Mouse (Mus musculus) CD4-positive naive resting alpha-beta T cell, adult 76 days (primary cell): ENCODE data around the gene Hoxa10. TPM values are rescaled to one million over a fixed set of nuclear protein-coding genes. Genes with fewer than 3 reads are reported as not detected.

Experiments used
- total RNA-seq: library from RNA; stranded (reverse); gene quantifications from one replicate; pipeline ENCODE4 v1.2.4, GENCODE M21; 2023

Hoxa10 gene
- not detected for total RNA-seq

DNA sequence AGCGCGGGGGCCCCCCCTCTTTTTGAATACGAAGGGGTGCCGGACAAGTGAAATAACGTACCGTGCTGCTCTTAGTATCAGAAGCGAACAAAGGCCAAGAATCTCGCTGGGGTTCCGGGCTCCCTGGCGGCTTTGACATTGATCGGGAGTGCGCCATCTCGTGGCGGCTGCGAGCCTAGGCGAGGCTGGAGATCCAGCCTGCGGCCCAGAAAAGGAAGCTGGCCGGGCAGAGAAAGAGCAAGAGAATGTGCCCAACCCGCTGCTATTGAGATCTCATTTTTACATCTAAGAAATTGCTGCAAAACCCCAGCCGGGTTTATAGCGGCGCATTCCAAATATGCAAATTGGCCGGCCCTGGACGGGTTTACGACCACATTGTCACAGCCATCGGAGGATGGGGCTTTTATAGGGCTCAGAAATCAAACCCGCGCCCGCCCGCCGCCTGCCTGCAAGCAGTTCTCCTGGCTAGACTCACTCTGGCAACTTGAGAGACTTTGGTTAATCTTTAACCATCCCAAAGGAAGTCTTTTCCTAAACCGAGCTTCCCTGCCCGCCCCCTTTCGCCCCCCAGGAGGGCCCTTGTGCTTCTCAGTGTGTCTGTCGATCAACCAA, at the start of gene Hoxa10:
TSS of gene Hoxa10 (minus strand) at position 466 of the 612 bp plus-strand sequence.

DNA sequence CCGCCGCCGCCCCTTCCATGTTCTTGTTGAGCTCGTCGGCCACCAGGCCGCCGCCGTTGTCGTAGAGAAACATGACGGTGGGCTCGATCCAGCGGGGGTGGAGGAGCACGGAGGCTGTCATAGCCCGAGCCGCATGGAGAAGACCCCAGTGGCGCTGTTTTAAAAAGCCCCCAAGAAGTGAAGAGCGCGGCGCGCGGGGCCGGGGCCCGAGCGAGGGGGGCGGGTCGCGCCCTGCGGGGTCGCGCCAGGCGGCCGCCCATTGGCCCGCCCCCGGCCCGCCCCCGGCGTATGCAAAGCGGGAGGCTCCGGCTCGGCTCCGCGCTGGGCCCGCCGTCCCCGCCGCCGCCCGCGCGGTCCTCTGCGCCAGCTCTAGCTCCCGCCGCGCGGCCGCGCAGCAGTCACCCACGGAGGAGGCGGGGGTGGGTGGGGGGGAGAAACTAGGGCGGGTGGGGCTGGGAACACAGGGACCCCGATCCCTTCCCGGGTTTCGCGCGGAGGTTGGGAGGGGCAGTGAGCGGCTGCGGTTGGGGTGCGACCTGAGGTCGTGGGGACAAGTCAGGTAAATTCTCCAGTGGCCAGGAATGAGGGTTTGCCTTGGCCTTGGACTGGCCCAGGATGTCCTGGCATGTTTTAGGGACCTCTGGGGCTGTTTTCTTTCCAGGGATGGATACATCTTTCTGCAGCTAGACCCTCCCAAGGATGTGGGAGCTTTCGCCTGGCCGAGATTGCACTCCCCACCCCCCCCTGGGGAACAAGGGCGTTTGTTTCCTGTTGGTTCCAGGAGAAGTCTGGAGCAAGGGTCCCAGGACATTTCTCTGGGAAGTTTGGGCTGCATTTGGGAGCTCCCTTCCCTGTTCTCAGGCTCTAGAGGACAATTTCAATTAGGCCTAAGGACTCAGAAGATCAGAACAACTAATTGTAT, 20.3 kb upstream of the Hoxa10 start, which contains the start of gene Hoxa13:
TSS of gene Hoxa13 (minus strand) at position 227 of the 922 bp plus-strand sequence.

DNA sequence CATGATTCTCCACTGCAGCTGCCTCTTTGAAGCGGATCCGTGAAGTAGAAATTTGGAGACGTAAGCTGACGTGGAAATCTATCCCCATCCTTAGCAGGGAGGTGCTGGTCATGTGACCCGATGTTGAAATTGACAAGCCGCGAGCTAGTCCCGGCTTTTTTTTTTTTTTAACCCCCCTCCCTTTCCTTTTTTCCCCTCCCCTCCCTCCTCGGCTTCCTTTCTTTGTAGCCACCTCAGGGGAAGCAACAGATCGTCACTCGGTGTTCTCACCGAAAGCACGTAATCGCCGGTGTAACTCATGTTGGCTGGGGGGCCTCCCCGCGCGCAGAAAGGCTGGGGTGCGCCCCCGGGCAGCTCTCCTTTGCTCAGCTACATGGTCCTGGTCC, 5.1 kb upstream of the Hoxa10 start, which contains the start of gene Hoxa11:
TSS of gene Hoxa11 (minus strand) at position 54 of the 386 bp plus-strand sequence.

DNA sequence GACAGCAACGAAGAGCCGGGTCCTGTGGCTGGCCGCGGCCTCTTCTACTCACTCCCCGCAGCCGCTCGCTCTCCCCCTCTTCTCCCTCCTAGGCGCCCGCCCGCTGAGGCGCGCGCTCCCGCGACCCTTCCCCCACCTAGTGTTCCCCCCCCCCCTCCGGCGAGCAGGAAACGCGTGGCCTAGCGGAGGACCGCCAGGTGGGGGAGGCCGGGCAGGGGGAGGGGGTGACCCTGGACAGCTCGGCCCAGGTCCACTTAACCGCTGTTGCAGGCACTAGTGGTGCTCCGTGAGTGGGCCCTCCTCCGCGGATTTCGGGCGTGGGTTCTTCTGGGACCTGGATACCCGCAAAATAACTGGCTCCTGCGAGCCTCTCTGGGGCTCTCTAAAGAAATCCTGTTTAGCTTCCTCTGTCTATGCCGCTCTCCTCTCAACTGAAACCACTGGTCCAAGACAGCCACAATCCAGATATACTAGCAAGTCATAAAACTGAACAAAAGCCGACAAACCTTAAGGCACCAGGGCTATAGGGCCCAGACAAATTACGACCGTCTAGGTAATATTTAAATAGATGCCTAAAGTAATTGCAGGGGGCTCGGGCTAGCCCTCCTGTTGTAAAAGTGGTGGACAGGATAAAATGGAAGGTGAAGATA, 10.0 kb downstream of the Hoxa10 start, which contains the start of gene Hoxa9:
TSS of gene Hoxa9 (minus strand) at position 574 of the 650 bp plus-strand sequence.

DNA sequence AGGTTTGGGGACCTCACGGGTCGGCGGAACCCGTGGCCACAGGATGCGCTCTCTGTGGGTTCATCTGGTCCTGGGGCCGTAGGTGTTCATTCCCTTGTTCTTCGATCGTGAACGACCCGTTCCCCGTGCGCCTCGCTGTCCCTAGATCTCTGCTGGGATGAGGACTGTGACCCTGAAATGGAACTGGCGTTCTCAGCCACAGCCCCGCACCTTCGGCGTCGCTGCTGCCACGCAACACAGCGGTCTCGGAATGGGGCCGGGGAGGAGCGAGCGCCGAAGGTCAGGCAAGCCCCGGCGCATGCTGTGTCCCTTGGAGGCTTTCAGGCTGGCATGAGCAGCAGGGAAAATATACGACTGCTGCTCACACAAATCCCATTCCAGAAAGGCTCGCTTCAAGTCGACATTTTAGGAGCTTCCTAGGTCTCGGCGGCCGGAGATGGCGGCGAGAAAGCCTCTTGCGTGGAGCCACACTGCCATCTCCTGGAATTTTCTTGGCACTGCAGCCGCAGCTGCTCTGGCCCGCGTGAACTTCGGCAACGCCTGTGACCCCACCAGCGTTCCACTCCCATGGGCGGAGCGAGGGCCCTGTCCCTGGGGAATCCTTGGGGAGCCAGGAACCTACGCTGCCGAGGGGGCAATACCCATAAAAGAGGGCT, 19.2 kb downstream of the Hoxa10 start, which contains the start of gene Hoxa7:
TSS of gene Hoxa7 (minus strand) at position 518 of the 656 bp plus-strand sequence.

DNA sequence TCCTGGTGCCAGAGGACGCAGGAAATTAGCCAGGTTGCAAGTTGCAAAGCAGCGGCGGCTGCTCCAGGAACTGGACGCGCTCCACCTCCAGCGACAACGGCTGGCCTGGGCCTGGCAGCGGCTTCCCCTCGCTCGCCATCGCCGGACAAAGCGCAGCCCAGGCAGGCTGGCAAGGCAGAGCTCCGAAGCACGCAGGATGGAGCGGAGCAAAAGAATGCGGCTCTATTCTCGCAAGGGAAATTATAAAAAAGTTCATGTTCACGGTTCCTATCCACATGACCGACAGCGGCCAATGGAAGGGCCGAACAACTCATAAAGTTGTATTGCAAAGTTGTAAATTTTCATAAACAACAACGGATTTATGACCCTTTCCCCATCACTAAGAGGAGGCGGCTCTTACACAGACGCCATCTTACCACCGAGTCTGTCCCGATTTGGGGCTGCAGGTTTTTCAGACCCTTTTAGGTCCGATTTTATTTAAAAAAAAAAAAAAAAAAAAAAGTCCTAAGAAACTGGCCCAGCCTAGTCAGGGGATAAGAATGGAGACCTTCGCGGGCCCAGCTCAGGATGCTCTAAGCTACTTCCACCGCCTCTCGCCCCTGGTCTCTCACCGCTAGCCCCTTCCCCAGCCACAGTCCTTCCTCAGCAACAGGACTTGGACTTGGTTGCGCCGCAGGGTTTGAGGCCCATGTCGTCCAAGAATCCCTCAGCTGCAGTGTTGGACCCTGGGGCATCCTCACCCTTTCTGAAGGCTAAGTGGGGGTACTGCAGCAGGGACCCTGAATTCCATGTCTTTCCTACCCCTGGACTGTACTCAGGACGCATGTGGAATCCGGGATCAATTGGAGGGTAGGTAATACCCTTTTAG, 27.3 kb downstream of the Hoxa10 start, which contains the start of the genes Hoxa3 and Gm28308:
TSS of gene Hoxa3 (minus strand) at position 218 of the 868 bp plus-strand sequence.
TSS of gene Gm28308 (minus strand) at position 221 of the 868 bp plus-strand sequence.

DNA sequence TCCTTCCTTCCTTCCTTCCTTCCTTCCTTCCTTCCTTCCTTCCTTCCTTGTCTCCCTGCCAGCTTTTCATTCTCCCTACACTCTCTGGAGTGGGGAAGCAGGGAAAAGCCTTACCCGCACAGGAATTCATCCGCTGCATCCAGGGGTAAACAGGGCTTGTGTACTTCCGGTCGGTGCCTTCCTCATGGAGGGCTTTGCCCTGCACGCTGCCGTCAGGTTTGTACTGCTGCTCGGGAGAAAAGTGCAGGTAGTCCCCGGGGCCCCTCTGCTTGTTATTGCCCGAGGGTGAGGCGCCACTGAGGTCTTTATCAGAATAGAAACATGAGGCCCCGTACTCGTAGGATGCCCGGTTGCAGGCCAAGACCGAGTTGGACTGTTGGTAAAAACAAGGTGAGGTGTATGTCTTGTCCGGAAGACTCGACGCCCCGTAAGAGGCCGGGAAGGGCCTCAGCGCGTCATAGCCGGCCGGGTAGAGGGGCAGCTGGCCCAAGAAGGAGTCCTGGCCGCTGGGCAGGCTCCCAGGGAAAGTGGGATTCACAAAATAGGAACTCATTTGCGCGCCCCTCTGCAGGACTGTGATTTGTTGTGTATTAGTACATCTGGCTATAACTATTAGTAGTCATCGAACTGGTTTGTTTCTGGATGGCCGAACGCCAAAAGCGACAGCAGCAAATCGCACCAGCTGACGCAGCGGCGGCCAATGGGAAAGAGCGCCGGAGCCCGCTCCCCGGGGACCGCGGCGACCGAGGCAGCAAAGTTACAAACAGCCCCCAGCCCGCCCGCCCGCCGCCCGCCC, 32.4 kb downstream of the Hoxa10 start, which contains the start of gene Hoxa6:
TSS of gene Hoxa6 (minus strand) at position 651 of the 796 bp plus-strand sequence.

DNA sequence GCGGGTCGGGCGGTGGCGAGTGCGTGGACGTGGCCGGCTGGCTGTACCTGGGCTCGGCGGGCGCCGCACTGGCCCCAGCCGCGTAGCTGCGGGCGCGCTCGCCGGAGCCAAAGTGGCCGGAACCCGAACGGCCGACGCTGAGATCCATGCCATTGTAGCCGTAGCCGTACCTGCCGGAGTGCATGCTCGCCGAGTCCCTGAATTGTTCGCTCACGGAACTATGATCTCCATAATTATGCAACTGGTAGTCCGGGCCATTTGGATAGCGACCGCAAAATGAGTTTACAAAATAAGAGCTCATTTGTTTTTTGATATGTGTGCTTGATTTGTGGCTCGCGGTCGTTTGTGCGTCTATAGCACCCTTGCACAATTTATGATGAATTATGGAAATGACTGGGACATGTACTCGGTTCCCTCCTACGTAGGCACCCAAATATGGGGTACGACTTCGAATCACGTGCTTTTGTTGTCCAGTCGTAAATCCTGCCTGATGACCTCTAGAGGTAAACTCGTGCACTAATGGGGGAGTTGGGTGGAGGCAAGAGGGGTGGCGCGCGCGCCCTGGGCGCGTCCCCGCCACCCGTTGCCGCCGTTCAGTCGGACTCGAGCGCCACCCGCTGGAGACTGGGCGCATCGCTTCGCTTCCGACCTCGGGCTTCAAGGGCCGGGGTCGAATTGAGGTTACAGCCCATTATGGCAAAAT, 36.5 kb downstream of the Hoxa10 start, which contains the start of gene Hoxa5:
TSS of gene Hoxa5 (minus strand) at position 538 of the 703 bp plus-strand sequence.

DNA sequence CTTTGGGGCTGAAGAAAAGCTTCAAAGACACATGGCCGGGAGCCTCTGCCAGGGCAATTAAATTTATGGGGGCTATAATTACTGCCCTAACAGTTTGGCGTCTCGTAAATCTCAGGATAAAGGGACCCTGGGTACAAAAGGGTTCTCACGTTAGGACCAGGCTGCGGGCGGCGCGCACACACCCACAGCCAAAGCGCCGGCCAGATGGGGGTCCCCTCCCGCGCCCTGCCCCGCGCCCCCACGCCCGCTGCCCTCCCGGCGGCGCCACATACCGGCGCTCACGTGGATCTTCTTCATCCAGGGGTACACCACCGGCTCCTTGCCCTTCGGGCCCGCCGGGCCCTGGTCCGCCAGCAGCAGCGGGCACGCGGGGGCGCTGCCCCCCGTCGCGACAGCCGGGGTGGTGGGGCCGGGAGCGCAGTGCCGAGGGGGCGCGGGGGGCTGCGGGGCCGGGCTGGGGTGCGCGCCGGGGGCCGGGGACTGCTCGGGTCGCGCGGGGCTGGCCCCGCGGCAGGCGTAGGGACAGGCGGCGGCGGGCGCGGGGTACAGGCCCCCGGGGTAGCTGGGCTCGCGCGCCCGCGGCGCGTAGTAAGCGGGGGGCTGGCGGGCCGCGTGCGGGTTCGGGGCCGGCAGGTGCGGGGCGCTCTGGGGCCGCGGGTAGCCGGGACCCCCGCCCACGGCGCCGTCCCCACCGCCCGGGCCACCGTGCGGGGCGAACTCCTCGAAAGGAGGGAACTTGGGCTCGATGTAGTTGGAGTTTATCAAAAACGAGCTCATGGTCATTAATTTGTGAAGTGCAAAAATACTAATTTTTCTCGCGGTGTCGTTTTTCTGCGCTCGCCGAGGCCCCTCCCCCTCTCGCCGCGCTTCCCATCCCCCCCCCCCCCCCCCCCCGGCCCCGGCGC, 49.5 kb downstream of the Hoxa10 start, which contains the start of gene Hoxa4:
TSS of gene Hoxa4 (minus strand) at position 848 of the 905 bp plus-strand sequence.

Other genes with a start within 250 kb of the Hoxa10 start
- gene Skap2, start 228.3 kb downstream of the Hoxa10 start, total RNA-seq = 15.0 TPM
- not detected for gene Hoxa1, start 82.5 kb downstream of the Hoxa10 start, total RNA-seq
- not detected for gene Hoxa2, start 76.0 kb downstream of the Hoxa10 start, total RNA-seq
- not detected for gene 5730596B20Rik, start 63.4 kb downstream of the Hoxa10 start, total RNA-seq
- gene Hoxa4, start 49.1 kb downstream of the Hoxa10 start, total RNA-seq = not detected
- gene Hoxa5, start 36.3 kb downstream of the Hoxa10 start, total RNA-seq = not detected
- gene Hoxa6, start 32.1 kb downstream of the Hoxa10 start, total RNA-seq = not detected
- gene Hoxa3, start 27.5 kb downstream of the Hoxa10 start, total RNA-seq = 0.23 TPM
- not detected for gene Gm28308, start 27.5 kb downstream of the Hoxa10 start, total RNA-seq
- not detected for gene Hoxa7, start 19.0 kb downstream of the Hoxa10 start, total RNA-seq
- gene Hoxa9, start 9.8 kb downstream of the Hoxa10 start, total RNA-seq = not detected
- not detected for gene Hoxa11, start 5.0 kb upstream of the Hoxa10 start, total RNA-seq
- not detected for gene Hoxa13, start 20.0 kb upstream of the Hoxa10 start, total RNA-seq
- gene Evx1, start 72.6 kb upstream of the Hoxa10 start, total RNA-seq = 1.7 TPM